In genomic region chr12:82075479-82076221, GRCm38 (mm10) we compare ENCODE assay signal across 9 mouse cellular contexts.
A peak's percentile ranks its signal among the peaks of the same experiment; 100 is the strongest.
DNase-seq lines count a peak whose midpoint lies in the region; ATAC-seq and TF ChIP-seq lines count a peak whose summit lies in the region.
"Had no signal": no experiment of that assay in that cellular context is flagged by ENCODE, and none has a peak within 500 bp of the region (broad histone marks: within the 10 kb centered on the region; RNA-seq: fewer than 3 reads in every experiment).

No protein-coding gene starts in this region.

- peak; percentile 50 for DNase-seq in layer of hippocampus, adult 11-12 months (ENCODE audit: low spot score)
- no peak for DNase-seq in layer of hippocampus, adult 9-10 months (ENCODE audit: low spot score)
- peak; percentile 73 for DNase-seq in embryo, embryonic 10.5 days (ENCODE audit: low spot score)
- peak; percentile 79 for DNase-seq in embryonic facial prominence, embryonic 14.5 days (ENCODE audit: low spot score)
- peak; percentile 38 for DNase-seq in limb, embryonic 10.5 days (ENCODE audit: low spot score)
- no peak for DNase-seq in lung, adult 2 months

- H3K36me3 ChIP-seq in embryonic facial prominence, embryonic 14.5 days (ENCODE audit: control insufficient read depth, insufficient read depth, low read length), result no peaks in the 10 kb centered on the region
- no peaks in the 10 kb centered on the region for H3K36me3 ChIP-seq in limb, embryonic 10.5 days
- H3K36me3 ChIP-seq in midbrain, embryonic 15.5 days (replicated peaks), result no peaks in the 10 kb centered on the region
- H3K36me3 ChIP-seq: heart, embryonic 12.5 days; lung, embryonic 15.5 days had no signal

- H3K27me3 ChIP-seq in embryonic facial prominence, embryonic 14.5 days (replicated peaks; ENCODE audit: control insufficient read depth, insufficient read depth, low read length), result no peaks in the 10 kb centered on the region
- H3K27me3 ChIP-seq in limb, embryonic 10.5 days (ENCODE audit: low read depth, poor library complexity, severe bottlenecking), result no peaks in the 10 kb centered on the region
- H3K27me3 ChIP-seq in midbrain, embryonic 15.5 days (replicated peaks), result no peaks in the 10 kb centered on the region
- H3K27me3 ChIP-seq: heart, embryonic 12.5 days; lung, embryonic 15.5 days had no signal

- H3K4me2 ChIP-seq in embryonic facial prominence, embryonic 14.5 days (ENCODE audit: low read depth, low read length), result no peak overlapping the region; the same call in 1 of the 2 replicates
- H3K4me2 ChIP-seq in midbrain, embryonic 15.5 days, result no peak overlapping the region
- H3K4me2 ChIP-seq: heart, embryonic 12.5 days; lung, embryonic 15.5 days had no signal

- H3K4me1 ChIP-seq in embryonic facial prominence, embryonic 14.5 days (ENCODE audit: control insufficient read depth, insufficient read depth, low read length), result peaks cover 8% of the 10 kb centered on the region
- H3K4me1 ChIP-seq in limb, embryonic 10.5 days, result peaks cover 17% of the 10 kb centered on the region
- no peaks in the 10 kb centered on the region for H3K4me1 ChIP-seq in lung, adult 2 months (ENCODE audit: control insufficient read depth, insufficient read depth, low read length)
- H3K4me1 ChIP-seq in midbrain, embryonic 15.5 days, result no peaks in the 10 kb centered on the region

- H3K9ac ChIP-seq in embryonic facial prominence, embryonic 14.5 days (ENCODE audit: low read depth, low read length), result no peak overlapping the region
- H3K9ac ChIP-seq in midbrain, embryonic 15.5 days, result no peak overlapping the region
- H3K9ac ChIP-seq: heart, embryonic 12.5 days; lung, embryonic 15.5 days had no signal

- no peak for TF ChIP-seq CTCF in lung, adult 2 months (IDR thresholded peaks at IDR 0.05; ENCODE audit: insufficient read depth, low read length)

- H3K27ac ChIP-seq in embryonic facial prominence, embryonic 14.5 days (replicated peaks; ENCODE audit: low read depth, low read length), result peak overlapping the region; percentile 67
- peak overlapping the region; percentile 68 for H3K27ac ChIP-seq in limb, embryonic 10.5 days
- H3K27ac ChIP-seq in midbrain, embryonic 15.5 days, result no peak overlapping the region
- H3K27ac ChIP-seq: lung, embryonic 15.5 days had no signal

- peak; percentile 64; the same call in 1 of the 2 replicates for ATAC-seq in embryonic facial prominence, embryonic 14.5 days (ENCODE audit: low read depth)
- no peak for ATAC-seq in midbrain, embryonic 15.5 days (replicated peaks)

- WGBS in embryonic facial prominence, embryonic 14.5 days, result 22% methylated on average over 13 of the region's 13 CpGs
- 51% methylated on average over 13 of the region's 13 CpGs for WGBS in limb, embryonic 10.5 days
- WGBS in lung, adult 2 months, result 65% methylated on average over 13 of the region's 13 CpGs
- 71% methylated on average over 13 of the region's 13 CpGs for WGBS in midbrain, embryonic 15.5 days

- no peak for TF ChIP-seq POLR2A in lung, adult 2 months (IDR thresholded peaks at IDR 0.05; ENCODE audit: borderline replicate concordance, extremely low read depth, low read depth, low read length)

- H3K4me3 ChIP-seq in embryonic facial prominence, embryonic 14.5 days (ENCODE audit: low read depth, low read length), result no peak overlapping the region
- no peak overlapping the region for H3K4me3 ChIP-seq in limb, embryonic 10.5 days
- no peak overlapping the region for H3K4me3 ChIP-seq in lung, adult 2 months (replicated peaks; ENCODE audit: extremely low read depth, low read depth, low read length)
- H3K4me3 ChIP-seq in midbrain, embryonic 15.5 days, result no peak overlapping the region
- H3K4me3 ChIP-seq: heart, embryonic 12.5 days; lung, embryonic 15.5 days had no signal

- no peaks in the 10 kb centered on the region for H3K9me3 ChIP-seq in embryonic facial prominence, embryonic 14.5 days (ENCODE audit: control insufficient read depth, low read length)
- no peaks in the 10 kb centered on the region for H3K9me3 ChIP-seq in limb, embryonic 10.5 days (replicated peaks)
- H3K9me3 ChIP-seq in midbrain, embryonic 15.5 days, result no peaks in the 10 kb centered on the region
- H3K9me3 ChIP-seq: heart, embryonic 12.5 days; lung, embryonic 15.5 days had no signal

Comparison
In these comparisons a context has a peak if more than half of its experiments do, and no peak if none do; other contexts are left out.
1. DNase-seq: peak in layer of hippocampus, adult 11-12 months (single experiment), embryo, embryonic 10.5 days (single experiment), embryonic facial prominence, embryonic 14.5 days (single experiment) and limb, embryonic 10.5 days (single experiment); none in layer of hippocampus, adult 9-10 months (single experiment) and lung, adult 2 months (single experiment).